Mouse (Mus musculus) layer of hippocampus, adult 8-10 months (tissue): Measurements from ENCODE around the gene Ank3. TPM values are rescaled to one million over a fixed set of nuclear protein-coding genes. Genes with fewer than 3 reads are reported as not detected.

Experiments
- DNase-seq, 2 experiments: peaks; one replicate each; pipeline ENCODE4 v3.0.0; 2022; ENCODE audit warnings: low spot score in 2 of 2
- total RNA-seq, 4 experiments: library from RNA; stranded (reverse); gene quantifications; 2 replicates each; pipeline ENCODE4 v1.2.4; 2022

Ank3 gene
- total RNA-seq, 4 experiments from 2014 or later, result 396 to 490 (median 435) TPM

GRCm38 (mm10) chr10:69571972-69572371 is 173.4 kb downstream of the Ank3 start:
- no peak for DNase-seq

- no peak for DNase-seq
Observed at GRCm38 (mm10) chr10:69573054-69573453, 174.5 kb downstream of the Ank3 start.

DNA sequence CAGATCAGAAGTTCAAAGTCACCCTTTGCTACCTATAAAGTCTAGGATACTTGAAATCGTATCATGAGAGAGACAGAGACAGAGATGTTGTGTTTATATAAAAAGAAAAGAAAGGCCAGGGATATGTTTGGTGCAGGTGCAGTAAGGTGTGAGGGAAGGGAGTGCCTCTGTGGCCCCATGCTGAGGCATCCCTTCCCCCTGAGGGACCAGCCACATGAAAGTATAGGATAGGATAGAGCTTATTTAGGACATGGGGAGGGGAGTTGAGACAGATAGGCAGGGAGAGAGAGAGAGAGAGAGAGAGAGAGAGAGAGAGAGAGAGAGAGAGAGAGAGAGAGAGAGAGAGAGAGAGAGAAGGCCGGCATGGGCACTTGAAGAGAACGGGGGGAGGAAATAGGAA is 175.2 kb downstream of the Ank3 start:
- DNase-seq, result no peak

GRCm38 (mm10) chr10:69574190-69574663 is 175.7 kb downstream of the Ank3 start:
- no peak for DNase-seq

DNA sequence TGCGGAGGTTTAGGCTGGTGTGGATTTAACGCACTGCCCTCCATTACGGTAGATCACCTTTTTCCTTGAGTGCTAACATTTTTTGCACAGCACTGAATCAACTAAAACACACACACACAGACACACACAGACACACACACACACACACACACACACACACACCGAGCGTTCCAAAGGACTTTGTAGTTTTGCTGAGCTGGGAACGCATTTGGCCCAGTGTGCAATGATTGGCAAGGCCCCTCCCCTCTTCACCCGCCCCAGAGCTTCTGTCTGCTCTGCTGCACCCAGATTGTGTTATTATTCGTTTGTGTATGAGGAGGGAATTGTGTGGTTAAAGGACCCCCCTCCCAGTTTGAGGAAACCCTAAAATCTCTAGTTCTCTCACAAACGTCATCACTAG is 176.3 kb downstream of the Ank3 start:
- DNase-seq, result no peak

DNA sequence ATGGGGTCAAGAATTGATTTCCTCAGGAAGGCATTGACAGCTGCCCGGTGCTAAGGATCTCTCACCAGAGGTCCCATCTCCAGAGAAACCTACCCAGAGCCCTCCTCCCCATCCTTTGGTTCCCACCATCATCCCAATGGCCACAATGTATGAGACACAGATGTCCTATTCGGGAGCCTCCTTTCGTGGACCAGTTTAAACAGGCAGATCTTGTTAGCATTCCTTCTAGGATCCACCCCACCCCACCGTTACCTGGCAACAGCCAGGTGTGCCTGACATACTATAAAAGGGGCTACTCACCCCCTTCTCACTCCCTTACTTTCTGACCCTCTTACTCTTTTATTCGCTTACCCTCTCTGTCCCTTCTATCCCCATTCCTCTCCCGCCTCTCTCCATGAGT is 176.9 kb downstream of the Ank3 start:
- no peak for DNase-seq

- DNase-seq, result no peak
Observed at GRCm38 (mm10) chr10:69576264-69576663, 177.7 kb downstream of the Ank3 start.

DNA sequence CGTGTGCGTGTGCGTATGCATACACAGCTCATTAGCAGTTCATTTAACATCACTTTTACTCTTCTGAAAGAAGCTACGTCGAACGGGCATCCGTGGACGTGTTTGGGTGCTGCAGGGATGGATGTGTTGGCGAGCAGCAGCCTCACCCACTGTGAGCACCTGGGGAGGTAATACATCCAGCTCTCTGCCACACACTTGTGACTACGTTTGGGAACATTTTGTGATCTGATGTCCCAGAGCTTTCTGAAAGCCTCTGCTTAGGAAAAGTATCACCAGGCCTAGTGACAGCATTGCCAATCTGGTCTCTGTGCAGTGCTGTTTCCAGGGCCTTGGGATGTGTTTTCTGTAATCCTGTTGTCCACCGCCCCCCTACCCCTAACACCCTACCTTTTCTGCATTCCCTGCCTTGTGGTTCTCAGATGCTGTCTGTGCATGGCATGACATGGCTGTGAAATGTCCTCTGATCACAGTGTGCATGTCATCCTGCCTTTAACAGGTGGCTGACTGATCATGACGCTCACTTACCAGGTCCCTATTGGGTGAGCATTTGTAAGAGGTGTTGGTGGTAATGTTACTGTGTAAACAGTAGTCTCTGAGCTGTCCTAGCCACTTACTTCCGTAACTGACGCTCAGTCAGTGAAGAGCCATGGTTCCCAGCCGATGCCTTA is 178.6 kb downstream of the Ank3 start:
- no peak for DNase-seq

DNA sequence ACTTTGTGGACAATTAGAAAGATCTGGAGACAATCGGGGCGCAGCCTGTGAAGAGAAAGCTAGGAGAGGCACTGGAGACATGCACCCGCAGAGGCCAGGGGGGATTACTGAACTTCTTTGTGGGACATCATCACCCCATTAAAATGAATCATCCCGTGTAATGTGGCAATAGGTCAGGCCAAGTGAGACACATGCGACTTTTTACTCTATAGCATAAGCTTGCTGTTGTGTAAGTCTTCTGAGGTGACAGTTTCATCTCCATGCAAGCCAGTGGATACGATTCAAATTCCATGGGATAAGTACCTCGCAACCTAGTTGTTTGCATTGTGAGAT is 179.1 kb downstream of the Ank3 start:
- DNase-seq, result no peak

- peak; percentile 75 to 78 for DNase-seq
Observed at GRCm38 (mm10) chr10:69579585-69579984, 181.0 kb downstream of the Ank3 start.

- DNase-seq, result no peak
Observed at GRCm38 (mm10) chr10:69581525-69581924, 183.0 kb downstream of the Ank3 start.

DNA sequence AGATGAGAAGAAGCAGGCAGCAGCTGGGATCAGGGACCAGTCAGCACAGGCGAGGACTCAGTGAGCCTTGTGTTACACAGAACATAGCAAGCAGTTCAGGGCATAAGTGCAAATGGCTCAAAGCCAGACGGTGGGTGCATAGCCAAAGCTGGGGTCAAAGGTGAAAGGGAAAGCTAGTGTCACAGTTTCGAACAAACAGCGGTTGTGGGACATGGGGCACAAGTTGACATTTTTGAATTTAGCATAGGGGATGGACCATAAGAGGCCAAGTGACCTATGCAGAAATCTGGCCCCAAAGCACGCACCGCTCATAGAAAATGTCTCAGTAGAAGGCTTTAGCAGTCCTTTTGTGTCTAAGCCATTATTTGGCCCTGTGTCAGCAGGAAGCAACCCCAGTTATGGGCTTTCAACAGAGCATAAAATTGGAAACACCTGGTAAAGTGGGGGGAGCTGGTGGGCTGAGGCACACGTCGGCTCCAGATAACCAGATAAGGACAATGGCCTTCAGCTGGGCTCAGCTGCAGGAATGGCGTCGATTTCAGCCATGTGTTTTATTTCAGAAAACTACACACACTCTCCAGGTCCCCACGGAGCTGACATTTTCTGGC is 185.4 kb downstream of the Ank3 start:
- no peak for DNase-seq

DNA sequence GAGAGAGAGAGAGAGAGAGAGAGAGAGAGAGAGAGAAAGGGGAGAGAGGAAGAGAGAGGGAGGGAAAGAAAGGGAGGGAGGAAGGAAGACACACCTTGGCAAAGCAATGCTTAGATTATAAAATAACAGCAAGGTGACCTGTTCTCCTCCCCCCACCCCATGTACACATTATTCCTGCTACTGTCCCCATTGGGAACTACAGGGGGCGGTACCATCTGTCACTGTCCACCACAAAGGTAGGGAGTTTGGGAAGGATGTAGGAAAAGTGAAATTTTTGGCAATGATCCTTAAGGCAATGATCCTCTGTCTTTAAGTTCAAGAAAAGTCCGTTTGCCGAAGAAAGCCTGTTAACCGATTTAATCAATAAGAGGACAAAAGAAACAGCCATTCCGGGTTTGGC is 186.0 kb downstream of the Ank3 start:
- no peak for DNase-seq

GRCm38 (mm10) chr10:69585271-69585670 is 186.7 kb downstream of the Ank3 start:
- DNase-seq, result no peak

GRCm38 (mm10) chr10:69594186-69595131 is 195.9 kb downstream of the Ank3 start:
- DNase-seq, result peak; percentile 67 to 73

GRCm38 (mm10) chr10:69595487-69595886 is 196.9 kb downstream of the Ank3 start:
- no peak for DNase-seq

- DNase-seq, result no peak
Observed at GRCm38 (mm10) chr10:69601471-69601870, 202.9 kb downstream of the Ank3 start.

DNA sequence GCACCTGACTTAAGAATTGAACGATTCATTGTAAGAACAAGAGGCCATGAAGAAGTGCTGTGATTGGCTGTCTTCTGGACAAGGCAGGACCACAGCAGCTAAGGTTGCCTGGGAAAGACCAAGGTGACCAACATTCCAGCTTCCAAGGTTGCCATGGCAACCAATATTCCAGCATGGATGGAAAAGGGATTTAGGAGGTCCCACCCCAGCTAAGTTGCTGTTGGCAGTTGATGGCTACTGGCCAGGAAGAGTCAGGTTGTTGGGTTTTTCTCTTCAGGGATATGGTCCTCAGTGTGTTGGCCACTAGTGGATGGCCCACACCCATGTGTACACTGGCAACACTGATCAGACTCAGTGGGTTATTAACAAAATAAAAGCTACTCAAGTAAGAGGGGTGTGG is 204.1 kb downstream of the Ank3 start:
- no peak for DNase-seq

GRCm38 (mm10) chr10:69604609-69605008 is 206.0 kb downstream of the Ank3 start:
- DNase-seq, result no peak

- DNase-seq, result no peak
Observed at GRCm38 (mm10) chr10:69605211-69605610, 206.6 kb downstream of the Ank3 start.

- DNase-seq, result no peak
Observed at GRCm38 (mm10) chr10:69607611-69608119, 209.1 kb downstream of the Ank3 start.

DNA sequence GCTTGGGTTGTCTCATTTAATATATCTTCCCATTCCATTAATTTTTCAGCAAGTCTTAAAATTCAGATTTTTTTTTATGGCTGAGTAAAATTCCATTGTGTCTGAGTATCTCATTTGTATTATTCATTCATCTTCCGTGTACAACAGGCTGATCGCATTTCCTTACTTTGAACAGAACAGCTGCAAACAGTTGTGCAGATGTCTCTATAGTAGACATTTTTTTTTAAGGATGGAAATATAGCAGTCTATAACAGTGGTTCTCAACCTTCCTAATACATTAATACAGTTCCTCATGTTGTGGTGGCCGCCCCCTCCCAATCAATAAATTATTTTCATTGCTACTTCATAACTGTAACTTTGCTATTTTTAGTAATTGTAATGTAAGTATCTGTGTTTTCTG is 212.7 kb downstream of the Ank3 start:
- no peak for DNase-seq
